Mouse (Mus musculus): ENCODE measurements around the gene Gm37419.

DNA sequence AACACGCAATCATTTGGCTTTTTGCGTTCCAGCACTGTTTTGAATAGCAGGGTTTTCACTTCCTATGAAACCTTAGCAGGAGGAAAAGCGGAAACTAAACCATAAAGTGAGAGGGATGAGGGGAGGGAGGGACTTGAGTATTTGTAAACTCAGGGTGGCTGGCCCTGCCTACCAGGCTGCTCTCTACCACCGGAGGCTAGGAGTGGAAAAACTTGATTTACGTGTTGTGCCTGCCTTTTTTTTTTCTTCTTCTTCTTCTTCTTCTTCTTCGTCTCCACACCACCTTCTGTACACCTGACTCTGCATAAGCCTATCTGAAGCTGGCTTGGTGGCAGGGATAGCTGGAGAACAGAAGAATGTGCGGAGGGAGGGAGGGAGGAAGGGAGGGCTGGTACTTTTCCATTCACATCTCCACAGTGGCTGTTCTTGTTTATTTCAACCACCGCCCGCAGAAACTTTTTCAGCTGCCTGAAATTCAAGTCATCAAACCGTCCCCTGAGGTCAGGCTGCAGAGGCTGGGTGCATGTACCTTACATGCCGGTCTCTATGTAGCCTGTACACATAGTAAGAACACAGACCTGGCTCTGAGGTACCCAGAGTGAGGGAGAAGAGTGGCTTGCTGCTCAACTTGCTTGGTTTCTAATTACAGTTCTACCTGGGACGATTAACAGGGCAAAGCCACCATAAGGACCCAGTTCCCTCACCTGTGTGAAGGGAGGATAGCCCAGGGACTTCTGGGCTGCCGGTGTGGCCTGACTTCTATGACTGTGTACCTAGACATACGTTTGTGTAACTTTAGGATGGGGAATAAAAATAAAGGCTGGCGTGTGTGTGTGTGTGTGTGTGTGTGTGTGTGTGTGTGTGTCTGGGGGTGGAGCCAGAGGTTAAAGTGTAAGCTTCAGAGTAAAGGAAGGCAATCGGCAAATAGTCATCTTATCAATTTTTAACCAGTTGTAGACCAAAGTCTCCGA is 5.4 kb downstream of the Gm37419 start:
- TF ChIP-seq FLI1 (IDR thresholded peaks at IDR 0.05; ENCODE audit: low read length) (no peak), GATA1 (IDR thresholded peaks at IDR 0.05; ENCODE audit: borderline replicate concordance, low read length) (no peak)

All from megakaryocyte, embryonic 14.5 days (primary cell).